Mouse (Mus musculus) spleen, embryonic (tissue): ENCODE data around the gene Hck.

ENCODE experiments used
- CTCF ChIA-PET: fragments of 350-600 bp; sonication (Branson Sonifier 250); formaldehyde crosslinking; loops from one replicate; lab custom pipeline; 2022; lab: Charles Lee

Gene Hck

GRCm38 (mm10) chr2:153089316-153089715 is 19.0 kb upstream of the Hck start:
- CTCF ChIA-PET, result interaction anchor here (0.8 kb wide), 1 partner anchor 20 kb away, joined by 4 read pairs; no protein-coding TSS in a partner anchor

GRCm38 (mm10) chr2:153090551-153091165 is 17.6 kb upstream of the Hck start:
- CTCF ChIA-PET, result interaction anchor here (0.7 to 1.2 kb wide), 4 partner anchors 8 to 63 kb away, joined by 3 to 7 read pairs (median 4); no protein-coding TSS in a partner anchor

GRCm38 (mm10) chr2:153107046-153107766 is 1.1 kb upstream of the Hck start:
- CTCF ChIA-PET, result no interaction called here

GRCm38 (mm10) chr2:153107802-153108201 is 466 bp upstream of the Hck start:
- CTCF ChIA-PET, result no interaction called here

- CTCF ChIA-PET, result interaction anchor here (1.1 kb wide), 1 partner anchor 21 kb away, joined by 4 read pairs; no protein-coding TSS in a partner anchor
Measured at GRCm38 (mm10) chr2:153109596-153109995, 1.3 kb downstream of the Hck start.

GRCm38 (mm10) chr2:153111298-153111697 is 3.0 kb downstream of the Hck start:
- CTCF ChIA-PET, result no interaction called here

GRCm38 (mm10) chr2:153115679-153116081 is 7.4 kb downstream of the Hck start:
- CTCF ChIA-PET, result interaction anchor here (0.7 kb wide), 1 partner anchor 176 kb away, joined by 4 read pairs; no protein-coding TSS in a partner anchor

GRCm38 (mm10) chr2:153117051-153117486 is 8.8 kb downstream of the Hck start:
- CTCF ChIA-PET, result interaction anchor here (0.6 to 1.1 kb wide), 4 partner anchors 9 to 204 kb away, joined by 3 to 4 read pairs (median 3); no protein-coding TSS in a partner anchor

- CTCF ChIA-PET, result interaction anchor here (0.7 to 1.5 kb wide), 4 partner anchors 11 to 45 kb away, joined by 3 to 8 read pairs (median 4); no protein-coding TSS in a partner anchor
Measured at GRCm38 (mm10) chr2:153119488-153119887, 11.2 kb downstream of the Hck start.

GRCm38 (mm10) chr2:153120126-153120525 is 11.9 kb downstream of the Hck start:
- CTCF ChIA-PET, result interaction anchor here (0.6 to 1.2 kb wide), 2 partner anchors 11 to 32 kb away, joined by 4 to 11 read pairs; no protein-coding TSS in a partner anchor

- CTCF ChIA-PET, result interaction anchor here (1.2 kb wide), 2 partner anchors 9 to 206 kb away, joined by 3 to 5 read pairs; no protein-coding TSS in a partner anchor
Measured at GRCm38 (mm10) chr2:153121821-153122615, 13.8 kb downstream of the Hck start.

GRCm38 (mm10) chr2:153122701-153123100 is 14.4 kb downstream of the Hck start:
- CTCF ChIA-PET, result interaction anchor here (1.2 to 1.5 kb wide), 2 partner anchors 41 to 206 kb away, joined by 3 read pairs; no protein-coding TSS in a partner anchor

- CTCF ChIA-PET, result no interaction called here
Measured at GRCm38 (mm10) chr2:153125875-153126274, 17.6 kb downstream of the Hck start.

GRCm38 (mm10) chr2:153131019-153131418 is 22.8 kb downstream of the Hck start:
- CTCF ChIA-PET, result interaction anchor here (0.7 to 1.7 kb wide), 6 partner anchors 9 to 50 kb away, joined by 3 to 12 read pairs (median 4); no protein-coding TSS in a partner anchor

- CTCF ChIA-PET, result interaction anchor here (0.5 to 0.9 kb wide), 4 partner anchors 8 to 451 kb away, joined by 3 to 8 read pairs (median 4); no protein-coding TSS in a partner anchor
Measured at GRCm38 (mm10) chr2:153134237-153134636, 26.0 kb downstream of the Hck start.

GRCm38 (mm10) chr2:153136211-153136610 is 27.9 kb downstream of the Hck start:
- CTCF ChIA-PET, result no interaction called here

- CTCF ChIA-PET, result interaction anchor here (0.6 to 1.2 kb wide), 2 partner anchors 8 to 58 kb away, joined by 3 read pairs; no protein-coding TSS in a partner anchor
Measured at GRCm38 (mm10) chr2:153139158-153139557, 30.9 kb downstream of the Hck start.

- CTCF ChIA-PET, result interaction anchor here (0.6 to 1.2 kb wide), 4 partner anchors 9 to 60 kb away, joined by 3 to 9 read pairs (median 3); no protein-coding TSS in a partner anchor
Measured at GRCm38 (mm10) chr2:153139996-153140613, 31.8 kb downstream of the Hck start.

GRCm38 (mm10) chr2:153142620-153143199 is 34.4 kb downstream of the Hck start:
- CTCF ChIA-PET, result interaction anchor here (0.6 to 2.0 kb wide), 9 partner anchors 9 to 93 kb away, joined by 3 to 11 read pairs (median 4); partner anchors contain the start of gene Tm9sf4

- CTCF ChIA-PET, result no interaction called here
Measured at GRCm38 (mm10) chr2:153145346-153145745, 37.1 kb downstream of the Hck start.
